Mouse (Mus musculus): ENCODE data around the gene Pla2g1b. TPM values are rescaled to one million over a fixed set of nuclear protein-coding genes. Genes with fewer than 3 reads are reported as not detected.

Pla2g1b gene
- not detected in 2 replicates for polyA plus RNA-seq (2014; fragmentation: Nextera tagmentation; extraction: Ambion mirVana)

- no peak within 1 kb of the TSS for H3K27ac ChIP-seq (replicated peaks in 1 of 2; ENCODE audit: control insufficient read depth in 1 of 2, insufficient read depth in 1 of 2, low read depth in 2 of 2, low read length in 2 of 2)
- WGBS, result 36% methylated on average over 9 of the region's 9 CpGs
- no peak within 1 kb of the TSS for H3K4me2 ChIP-seq (ENCODE audit: low read length)
- no peak for ATAC-seq (ENCODE audit: insufficient number of reproducible peaks, insufficient read depth, low FRiP score, low read depth)
- no peaks in the 10 kb centered on the region for H3K4me1 ChIP-seq (ENCODE audit: control insufficient read depth in 2 of 2, insufficient read depth in 2 of 2, low read length in 2 of 2)
- H3K4me3 ChIP-seq (ENCODE audit: control insufficient read depth in 1 of 2, insufficient read depth in 1 of 2, low read depth in 1 of 2, low read length in 2 of 2), result no peak within 1 kb of the TSS
- no peaks in the 10 kb centered on the region for H3K36me3 ChIP-seq (ENCODE audit: control insufficient read depth, insufficient read depth, low read length)
- H3K9ac ChIP-seq (ENCODE audit: low read length), result no peak within 1 kb of the TSS
- H3K9me3 ChIP-seq (ENCODE audit: control insufficient read depth, low read length), result no peaks in the 10 kb centered on the region
- no peaks in the 10 kb centered on the region for H3K27me3 ChIP-seq (ENCODE audit: control insufficient read depth, insufficient read depth, low read length)
These were observed at the start of gene Pla2g1b for GRCm38 (mm10) chr5:115465642-115466420. TSS of gene Pla2g1b (plus strand) at chr5:115466262.

DNA sequence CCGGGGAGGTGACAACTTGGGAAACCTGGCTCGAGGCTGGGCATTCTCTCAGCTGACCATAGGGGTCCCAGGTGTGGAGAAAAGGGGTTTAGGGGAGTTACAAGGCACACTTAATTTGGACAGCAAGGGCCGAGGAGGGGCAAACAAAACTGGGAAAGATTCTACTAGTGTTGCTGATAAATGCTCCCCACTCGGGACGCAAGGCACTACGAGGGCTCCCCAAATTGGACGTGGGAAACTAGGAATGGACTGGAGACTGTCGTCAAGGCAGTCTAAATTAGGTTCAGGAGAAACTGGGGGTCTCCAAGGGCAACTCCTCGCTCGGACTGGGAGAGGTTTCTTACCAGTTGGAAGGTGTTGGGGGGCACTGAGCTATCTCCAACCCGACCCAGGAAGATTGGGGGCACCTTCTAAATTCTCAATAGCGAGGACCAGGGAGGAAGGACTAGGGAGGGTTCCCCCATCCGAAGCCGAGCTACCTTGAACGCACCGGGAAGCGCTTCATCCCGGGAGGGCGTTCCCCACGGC is 37.2 kb upstream of the Pla2g1b start:
- ATAC-seq (ENCODE audit: insufficient number of reproducible peaks, insufficient read depth, low FRiP score, low read depth), result no peak
- Histone ChIP-seq H3K9me3 (ENCODE audit: control insufficient read depth, low read length) (no peaks in the 10 kb centered on the region), H3K4me3 (ENCODE audit: control insufficient read depth in 1 of 2, insufficient read depth in 1 of 2, low read depth in 1 of 2, low read length in 2 of 2) (peak overlapping the region; percentile 82 to 83), H3K27ac (replicated peaks in 1 of 2; ENCODE audit: control insufficient read depth in 1 of 2, insufficient read depth in 1 of 2, low read depth in 2 of 2, low read length in 2 of 2) (no peak overlapping the region), H3K36me3 (ENCODE audit: control insufficient read depth, insufficient read depth, low read length) (no peaks in the 10 kb centered on the region), H3K4me2 (ENCODE audit: low read length) (peak overlapping the region; percentile 98), H3K27me3 (ENCODE audit: control insufficient read depth, insufficient read depth, low read length) (peaks cover 23% of the 10 kb centered on the region), H3K4me1 (ENCODE audit: control insufficient read depth in 2 of 2, insufficient read depth in 2 of 2, low read length in 2 of 2) (peaks cover 14 to 16% of the 10 kb centered on the region in 2 experiments; a peak in 2 of 4 replicates), H3K9ac (ENCODE audit: low read length) (peak overlapping the region; percentile 89)
- 3% methylated on average over 20 of the region's 20 CpGs for WGBS

GRCm38 (mm10) chr5:115429359-115430186 is 36.5 kb upstream of the Pla2g1b start, which contains the start of gene Msi1:
TSS of gene Msi1 (plus strand) at chr5:115429599.
- Histone ChIP-seq H3K9me3 (ENCODE audit: control insufficient read depth, low read length) (no peaks in the 10 kb centered on the region), H3K4me1 (ENCODE audit: control insufficient read depth in 2 of 2, insufficient read depth in 2 of 2, low read length in 2 of 2) (peaks cover 14 to 16% of the 10 kb centered on the region in 2 experiments; a peak in 2 of 4 replicates), H3K27me3 (ENCODE audit: control insufficient read depth, insufficient read depth, low read length) (peaks cover 23% of the 10 kb centered on the region), H3K4me2 (ENCODE audit: low read length) (peak within 1 kb of the TSS; percentile 98), H3K27ac (replicated peaks in 1 of 2; ENCODE audit: control insufficient read depth in 1 of 2, insufficient read depth in 1 of 2, low read depth in 2 of 2, low read length in 2 of 2) (no peak within 1 kb of the TSS), H3K36me3 (ENCODE audit: control insufficient read depth, insufficient read depth, low read length) (no peaks in the 10 kb centered on the region), H3K4me3 (ENCODE audit: control insufficient read depth in 1 of 2, insufficient read depth in 1 of 2, low read depth in 1 of 2, low read length in 2 of 2) (peak within 1 kb of the TSS; percentile 82 to 83), H3K9ac (ENCODE audit: low read length) (peak within 1 kb of the TSS; percentile 89)
- ATAC-seq (ENCODE audit: insufficient number of reproducible peaks, insufficient read depth, low FRiP score, low read depth), result peak; percentile 60; the same call in 1 of the 2 replicates
- under 1% methylated on average over 67 of the region's 117 CpGs for WGBS

- peak overlapping the region; percentile 98 for H3K4me2 ChIP-seq (ENCODE audit: low read length)
- H3K27me3 ChIP-seq (ENCODE audit: control insufficient read depth, insufficient read depth, low read length), result peaks cover 23% of the 10 kb centered on the region
- peak overlapping the region; percentile 89 for H3K9ac ChIP-seq (ENCODE audit: low read length)
- no peak for ATAC-seq (ENCODE audit: insufficient number of reproducible peaks, insufficient read depth, low FRiP score, low read depth)
- 3% methylated on average over 56 of the region's 73 CpGs for WGBS
- no peaks in the 10 kb centered on the region for H3K9me3 ChIP-seq (ENCODE audit: control insufficient read depth, low read length)
- no peak overlapping the region for H3K27ac ChIP-seq (replicated peaks in 1 of 2; ENCODE audit: control insufficient read depth in 1 of 2, insufficient read depth in 1 of 2, low read depth in 2 of 2, low read length in 2 of 2)
- H3K4me3 ChIP-seq (ENCODE audit: control insufficient read depth in 1 of 2, insufficient read depth in 1 of 2, low read depth in 1 of 2, low read length in 2 of 2), result peak overlapping the region; percentile 82 to 83
- H3K36me3 ChIP-seq (ENCODE audit: control insufficient read depth, insufficient read depth, low read length), result no peaks in the 10 kb centered on the region
- H3K4me1 ChIP-seq (ENCODE audit: control insufficient read depth in 2 of 2, insufficient read depth in 2 of 2, low read length in 2 of 2), result peaks cover 14 to 16% of the 10 kb centered on the region in 2 experiments; a peak in 2 of 4 replicates
These were observed 35.7 kb upstream of the Pla2g1b start for GRCm38 (mm10) chr5:115430187-115430960.

- no peak overlapping the region for H3K27ac ChIP-seq (replicated peaks in 1 of 2; ENCODE audit: control insufficient read depth in 1 of 2, insufficient read depth in 1 of 2, low read depth in 2 of 2, low read length in 2 of 2)
- 27% methylated on average over 14 of the region's 14 CpGs for WGBS
- no peak for ATAC-seq (ENCODE audit: insufficient number of reproducible peaks, insufficient read depth, low FRiP score, low read depth)
- H3K4me1 ChIP-seq (ENCODE audit: control insufficient read depth in 2 of 2, insufficient read depth in 2 of 2, low read length in 2 of 2), result peaks cover 20 to 23% of the 10 kb centered on the region in 2 experiments
- peak overlapping the region; percentile 98 for H3K4me2 ChIP-seq (ENCODE audit: low read length)
- H3K36me3 ChIP-seq (ENCODE audit: control insufficient read depth, insufficient read depth, low read length), result no peaks in the 10 kb centered on the region
- H3K27me3 ChIP-seq (ENCODE audit: control insufficient read depth, insufficient read depth, low read length), result peaks cover 23% of the 10 kb centered on the region
- H3K4me3 ChIP-seq (ENCODE audit: control insufficient read depth in 1 of 2, insufficient read depth in 1 of 2, low read depth in 1 of 2, low read length in 2 of 2), result peak overlapping the region; percentile 82 to 83
- peak overlapping the region; percentile 89 for H3K9ac ChIP-seq (ENCODE audit: low read length)
- no peaks in the 10 kb centered on the region for H3K9me3 ChIP-seq (ENCODE audit: control insufficient read depth, low read length)
These were observed 34.8 kb upstream of the Pla2g1b start for GRCm38 (mm10) chr5:115431061-115431897.

DNA sequence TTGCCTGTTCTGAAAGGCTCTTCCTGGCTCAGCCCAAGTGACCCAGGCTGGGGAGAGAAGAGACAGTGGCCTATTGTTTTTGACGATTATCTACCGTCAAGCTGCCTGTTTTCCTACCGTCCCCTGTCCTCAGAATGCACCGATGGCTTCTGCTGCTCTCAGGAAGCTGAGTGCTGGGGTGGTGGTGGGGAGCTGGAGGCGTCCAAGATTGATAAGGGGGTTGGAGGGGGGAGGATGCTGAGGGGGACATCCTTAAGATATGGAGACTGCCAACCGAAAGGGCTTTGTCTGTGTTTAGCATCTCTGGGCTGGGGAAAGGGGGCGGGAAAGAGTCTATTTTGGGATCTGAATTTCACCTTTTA is 34.2 kb upstream of the Pla2g1b start:
- peaks cover 21 to 29% of the 10 kb centered on the region in 2 experiments for H3K4me1 ChIP-seq (ENCODE audit: control insufficient read depth in 2 of 2, insufficient read depth in 2 of 2, low read length in 2 of 2)
- no peak overlapping the region for H3K4me3 ChIP-seq (ENCODE audit: control insufficient read depth in 1 of 2, insufficient read depth in 1 of 2, low read depth in 1 of 2, low read length in 2 of 2)
- ATAC-seq (ENCODE audit: insufficient number of reproducible peaks, insufficient read depth, low FRiP score, low read depth), result no peak
- no peaks in the 10 kb centered on the region for H3K9me3 ChIP-seq (ENCODE audit: control insufficient read depth, low read length)
- 28% methylated on average over 7 of the region's 7 CpGs for WGBS
- no peak overlapping the region for H3K27ac ChIP-seq (replicated peaks in 1 of 2; ENCODE audit: control insufficient read depth in 1 of 2, insufficient read depth in 1 of 2, low read depth in 2 of 2, low read length in 2 of 2)
- peak overlapping the region; percentile 98; the same call in 1 of the 2 replicates for H3K4me2 ChIP-seq (ENCODE audit: low read length)
- H3K9ac ChIP-seq (ENCODE audit: low read length), result no peak overlapping the region
- no peaks in the 10 kb centered on the region for H3K36me3 ChIP-seq (ENCODE audit: control insufficient read depth, insufficient read depth, low read length)
- H3K27me3 ChIP-seq (ENCODE audit: control insufficient read depth, insufficient read depth, low read length), result peaks cover 23% of the 10 kb centered on the region

Measured in heart, embryonic 14.5 days (tissue).